ENCODE assay signal across 22 mouse cellular contexts in genomic region chr6:30109820-30110502, GRCm38 (mm10).
"Had no signal": no experiment of that assay in that cellular context is flagged by ENCODE, and none has a peak within 500 bp of the region (broad histone marks: within the 10 kb centered on the region; RNA-seq: fewer than 3 reads in every experiment).

No protein-coding gene starts in this region.

- ATAC-seq: liver, postnatal 0 days; lung, postnatal 0 days; midbrain, embryonic 13.5 days; midbrain, embryonic 16.5 days had no signal

- DNase-seq: liver, postnatal 0 days; lung, adult 2 months; lung, postnatal 4 days; retina, postnatal 1 day; right cerebral cortex, adult 18-20 months; right cerebral cortex, postnatal 25 days; right cerebral cortex, postnatal 4 days; thymus, adult 2 months; thymus, postnatal 25 days; thymus, postnatal 4 days had no signal

- H3K27ac ChIP-seq: liver, embryonic 15.5 days; lung, embryonic 15.5 days; midbrain, embryonic 13.5 days; neural tube, embryonic 13.5 days; neural tube, embryonic 15.5 days; stomach, embryonic 15.5 days; stomach, postnatal 0 days had no signal

- H3K4me3 ChIP-seq: liver, embryonic 15.5 days; lung, embryonic 15.5 days; megakaryocyte, embryonic 14.5 days; midbrain, embryonic 13.5 days; myocyte; neural tube, embryonic 13.5 days; neural tube, embryonic 15.5 days; stomach, embryonic 15.5 days had no signal

- H3K9ac ChIP-seq: liver, embryonic 15.5 days; liver, postnatal 0 days; lung, embryonic 15.5 days; midbrain, embryonic 13.5 days; neural tube, embryonic 13.5 days; neural tube, embryonic 15.5 days; stomach, embryonic 15.5 days had no signal

- H3K4me1 ChIP-seq: liver, embryonic 15.5 days; lung, embryonic 15.5 days; midbrain, embryonic 13.5 days; neural tube, embryonic 13.5 days; neural tube, embryonic 15.5 days; stomach, embryonic 15.5 days had no signal

- H3K4me2 ChIP-seq: liver, embryonic 15.5 days; lung, embryonic 15.5 days; midbrain, embryonic 11.5 days; midbrain, embryonic 13.5 days; neural tube, embryonic 13.5 days; neural tube, embryonic 15.5 days; stomach, embryonic 15.5 days had no signal

- H3K27me3 ChIP-seq: liver, embryonic 15.5 days; lung, embryonic 15.5 days; megakaryocyte, embryonic 14.5 days; midbrain, embryonic 13.5 days; neural tube, embryonic 13.5 days; neural tube, embryonic 15.5 days; stomach, embryonic 15.5 days had no signal

- H3K9me3 ChIP-seq: liver, embryonic 15.5 days; lung, embryonic 15.5 days; megakaryocyte, embryonic 14.5 days; midbrain, embryonic 13.5 days; neural tube, embryonic 13.5 days; neural tube, embryonic 15.5 days; stomach, embryonic 15.5 days had no signal
